Mouse (Mus musculus) stomach, postnatal 0 days (tissue): ENCODE data around the gene Syt8.

Experiments used
- CTCF ChIP-seq: IDR thresholded peaks from 2 replicates; pipeline ENCODE4 v1.5.1; 2016; ENCODE audit warnings: antibody characterized with exemption, low read depth, mild to moderate bottlenecking, moderate library complexity
- EP300 ChIP-seq: optimal IDR thresholded peaks from 2 replicates; pipeline ENCODE3; 2016; ENCODE audit warnings: antibody characterized with exemption

DNA sequence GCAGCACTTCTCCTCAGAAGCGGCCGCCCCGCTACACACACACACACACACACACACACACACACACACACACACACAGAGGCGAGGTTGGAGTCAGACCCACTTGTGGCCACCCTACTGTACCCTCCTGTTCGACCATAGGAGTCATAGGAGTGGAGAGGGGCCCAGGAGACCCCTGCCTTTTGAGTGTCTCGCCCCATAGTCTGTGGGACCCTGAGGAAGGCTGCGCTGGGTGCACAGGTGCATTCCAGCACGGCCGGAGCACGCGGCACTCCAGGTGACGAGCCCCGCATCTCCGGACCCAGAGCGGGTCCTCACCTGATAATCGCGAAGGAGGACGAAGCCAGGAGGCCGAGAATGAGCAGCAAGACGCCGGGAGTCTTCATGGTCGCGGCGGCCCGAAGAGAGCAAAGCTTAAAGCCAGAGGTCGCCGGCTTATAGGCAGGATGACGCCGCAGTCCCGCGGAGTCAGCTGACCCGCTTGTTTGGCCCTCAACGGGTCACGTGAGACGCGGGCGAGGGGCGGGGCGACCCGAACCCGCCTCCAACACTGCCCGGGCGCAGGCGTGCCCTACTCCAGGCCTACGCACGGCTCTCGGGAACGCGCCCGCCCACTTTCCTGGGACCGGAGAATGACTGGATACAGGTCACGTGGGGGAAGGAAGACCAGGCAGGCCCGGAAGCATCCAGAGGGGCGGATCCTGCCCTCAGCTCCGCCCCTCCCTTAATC, 47.1 kb upstream of the Syt8 start, which contains the start of gene Ctsd:
- TF ChIP-seq EP300, result no peak
- no peak for TF ChIP-seq CTCF
